Mouse (Mus musculus) Patski (cell line): ENCODE results near the gene Oxct2a. TPM values are rescaled to one million over a fixed set of nuclear protein-coding genes. Genes with fewer than 3 reads are reported as not detected.
"Not testable (repeated sequence)": the region's sequence is repeated elsewhere in the genome, so short reads cannot be mapped to it uniquely, and the experiment has no call there.

Experiments
- ATAC-seq: fragments of 100-300 bp; one replicate; pipeline ENCODE4 v1.8.0; 2021
- CTCF ChIA-PET: fragments of 350-600 bp; sonication (Branson Sonifier 250); formaldehyde crosslinking; loops from one replicate; lab custom pipeline; 2022; ENCODE audit warnings: inconsistent platforms; lab: Charles Lee
- POLR2A ChIA-PET: fragments of 350-600 bp; sonication (Branson Sonifier 250); formaldehyde crosslinking; loops from one replicate; lab custom pipeline; 2022; ENCODE audit warnings: antibody characterized with exemption, inconsistent platforms; lab: Charles Lee
- DNase-seq: peaks from one replicate; pipeline ENCODE4 v3.0.0-alpha.2; 2011; ENCODE audit warnings: low read depth, low spot score
- H3K27me3 ChIP-seq: fragments of 371-371 bp; one replicate; pipeline ENCODE4 v1.5.1; 2021
- CTCF ChIP-seq: fragments of 100-300 bp; IDR thresholded peaks from one replicate; pipeline ENCODE4 v1.5.1; 2021
- in situ Hi-C: fragments of 300-500 bp; cut with MboI; formaldehyde crosslinking; loops from 3 replicates; pipeline ENCODE4 v1.11.1; 2018; ENCODE audit warnings: low pct_unique_long_range_greater_than_20kb, mixed read lengths
- polyA plus RNA-seq: library from polyadenylated mRNA; unstranded; gene quantifications from one replicate; pipeline ENCODE4 v1.2.3, GENCODE M21; 2021

The Oxct2a gene
- polyA plus RNA-seq, 1 experiment from 2014 or later, result not detected

DNA sequence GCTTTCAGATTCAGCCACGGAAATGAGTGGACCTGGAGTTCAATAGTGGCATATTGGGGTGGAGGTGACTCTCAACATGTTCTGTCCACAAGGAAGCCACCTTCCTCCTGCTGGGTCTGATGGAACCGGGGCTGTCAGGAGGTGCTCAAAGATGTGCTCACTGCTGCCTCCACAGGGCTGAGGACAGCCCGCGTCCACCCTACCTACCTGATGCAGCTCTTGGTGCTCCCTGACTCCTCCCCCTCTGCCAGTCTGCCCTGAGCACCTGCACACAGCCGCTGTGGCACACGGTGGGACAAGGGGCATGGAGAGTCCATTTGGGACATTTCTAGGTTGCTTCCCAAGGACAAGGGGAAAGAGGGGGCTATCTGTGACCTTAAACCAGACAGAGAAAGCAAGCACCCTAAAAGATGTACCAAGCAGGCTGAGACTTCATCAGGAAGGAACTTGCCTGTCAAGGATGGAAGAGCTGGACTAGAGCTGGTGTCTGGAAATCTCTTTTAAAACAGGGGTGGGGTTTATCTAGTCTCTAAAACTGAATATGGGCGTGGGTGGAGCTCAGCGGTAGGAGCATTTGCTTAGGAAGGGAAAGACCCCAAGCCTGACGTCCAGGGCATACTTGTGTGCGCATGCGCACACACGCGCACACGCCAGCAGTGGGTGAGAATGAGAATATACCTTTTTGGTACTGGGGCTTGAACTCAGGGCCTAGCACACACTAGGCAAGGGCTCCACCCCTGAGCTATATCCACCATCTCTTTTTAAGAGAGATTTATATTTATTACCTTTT is 12.6 kb upstream of the Oxct2a start:
- DNase-seq, result no peak
- ChIA-PET POLR2A (no interaction called here), CTCF (no interaction called here)
- ATAC-seq, result no peak
- no peaks in the 10 kb centered on the region for H3K27me3 ChIP-seq
- in situ Hi-C loops, result loop anchor here (5.0 kb wide), 1 partner anchor 229 kb away; the partner anchor contains the start of gene Bmp8b
- TF ChIP-seq CTCF, result no peak

- ATAC-seq, CTCF ChIA-PET: not testable (repeated sequence)
Measured at GRCm38 (mm10) chr4:123335244-123335643, 11.8 kb upstream of the Oxct2a start.

DNA sequence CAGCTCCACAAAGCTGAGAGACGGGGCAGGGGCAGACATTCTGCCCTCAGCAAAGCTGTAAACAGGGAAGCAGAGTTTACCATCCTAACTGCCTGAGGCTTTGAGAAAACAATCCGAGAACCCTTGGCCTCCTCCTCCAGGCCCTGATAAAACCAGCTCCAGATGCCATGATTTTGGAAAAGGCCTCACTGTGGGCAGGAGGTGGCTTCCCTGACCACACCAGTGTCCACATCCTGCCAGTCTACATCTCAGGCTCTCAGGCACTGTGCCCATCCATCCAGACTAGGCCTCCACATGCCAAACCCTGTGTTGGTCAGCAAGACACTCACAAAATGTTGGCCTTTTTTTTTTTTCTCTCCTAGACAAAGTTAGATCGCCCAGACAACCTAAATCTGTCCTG is 10.7 kb upstream of the Oxct2a start:
- no peak for TF ChIP-seq CTCF
- DNase-seq (no peak), ATAC-seq (no peak)
- POLR2A ChIA-PET, result no interaction called here
- in situ Hi-C loops, result no loop called here
- no peaks in the 10 kb centered on the region for H3K27me3 ChIP-seq
- CTCF ChIA-PET, result no interaction called here

More at GRCm38 (mm10) chr4:123335244-123335643, 11.8 kb upstream of the Oxct2a start:
- H3K27me3 ChIP-seq, DNase-seq, POLR2A ChIA-PET: not testable (repeated sequence)
- in situ Hi-C loops, result loop anchor here (5.0 kb wide), 1 partner anchor 228 kb away; the partner anchor contains the start of gene Bmp8b

- ChIA-PET CTCF (no interaction called here), POLR2A (no interaction called here)
- ATAC-seq (no peak), DNase-seq (no peak)
- no peaks in the 10 kb centered on the region for H3K27me3 ChIP-seq
- in situ Hi-C loops, result no loop called here
- TF ChIP-seq CTCF, result no peak
Measured at GRCm38 (mm10) chr4:123333151-123333550, 9.7 kb upstream of the Oxct2a start.

DNA sequence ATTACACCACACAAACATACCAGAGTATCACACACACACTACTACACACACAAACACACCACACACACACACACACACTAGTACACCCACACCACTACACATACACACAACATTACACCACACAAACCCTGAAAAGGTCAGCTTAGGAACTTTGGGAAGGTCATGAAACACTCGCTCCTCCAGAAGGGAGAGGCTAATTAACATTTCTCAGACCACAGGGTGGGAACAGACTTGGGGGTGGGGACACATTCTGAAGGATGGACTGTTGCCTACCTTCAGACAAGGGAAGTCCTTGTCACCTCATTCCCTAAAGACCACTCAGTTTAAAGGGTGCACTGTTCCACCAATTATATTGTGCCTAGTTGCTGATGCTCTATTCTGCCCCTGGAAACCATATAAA is 8.5 kb upstream of the Oxct2a start:
- H3K27me3 ChIP-seq, POLR2A ChIA-PET, ATAC-seq, DNase-seq, in situ Hi-C loops: not testable (repeated sequence)
- CTCF ChIA-PET, result interaction anchor here (0.8 kb wide), 1 partner anchor 27 kb away, joined by 4 read pairs; no protein-coding TSS in a partner anchor

GRCm38 (mm10) chr4:123331326-123331725 is 7.9 kb upstream of the Oxct2a start:
- DNase-seq (no peak), ATAC-seq (no peak)
- CTCF ChIA-PET, result no interaction called here
- POLR2A ChIA-PET, result interaction anchor here (0.6 kb wide), 1 partner anchor 16 kb away, joined by 3 read pairs; no protein-coding TSS in a partner anchor
- no peak for TF ChIP-seq CTCF
- in situ Hi-C loops, result no loop called here
- no peaks in the 10 kb centered on the region for H3K27me3 ChIP-seq

DNA sequence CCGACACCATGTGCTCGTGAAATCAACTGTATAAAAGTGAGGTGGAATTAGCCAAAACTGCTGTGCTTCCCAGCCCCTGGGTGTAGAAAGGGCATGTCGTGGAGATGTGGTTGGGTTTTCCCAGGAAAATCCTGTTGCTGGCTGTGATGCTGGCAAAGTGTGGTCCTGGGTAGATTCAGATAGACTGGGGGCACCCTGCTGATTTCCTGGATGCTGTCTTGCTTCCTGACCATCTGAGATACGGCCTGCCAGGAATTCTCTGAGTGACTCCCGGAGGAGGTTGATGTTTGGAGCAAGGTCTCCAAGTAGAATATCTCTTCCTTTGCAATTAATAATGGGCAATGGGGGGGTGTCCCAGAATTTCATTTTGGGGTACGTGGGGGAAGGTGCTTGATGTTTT is 5.5 kb upstream of the Oxct2a start:
- no peak for ATAC-seq
- no peak for TF ChIP-seq CTCF
- no peak for DNase-seq
- in situ Hi-C loops, result no loop called here
- no peaks in the 10 kb centered on the region for H3K27me3 ChIP-seq
- CTCF ChIA-PET, result no interaction called here
- POLR2A ChIA-PET, result interaction anchor here (0.6 kb wide), 1 partner anchor 10 kb away, joined by 3 read pairs; no protein-coding TSS in a partner anchor

DNA sequence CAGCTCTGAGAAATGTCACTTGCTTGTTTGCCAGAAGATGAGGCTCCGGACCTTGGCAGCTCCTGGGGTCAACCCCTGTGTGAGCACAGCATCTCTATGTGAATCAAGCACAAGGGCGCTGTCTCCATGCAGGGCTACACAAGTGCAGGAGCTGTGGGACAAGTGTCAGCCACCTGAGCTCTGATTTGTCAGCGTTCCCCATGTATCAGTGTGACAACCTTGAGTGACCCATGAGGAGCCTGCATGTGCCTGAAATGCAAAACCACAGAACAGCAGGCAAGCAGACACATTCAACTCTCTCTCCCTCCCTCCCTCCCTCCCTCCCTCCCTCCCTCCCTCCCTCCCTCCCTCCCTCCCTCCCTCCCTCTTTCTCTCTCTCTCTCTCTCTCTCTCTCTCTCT is 4.2 kb upstream of the Oxct2a start:
- ATAC-seq (no peak), DNase-seq (no peak)
- CTCF ChIA-PET, result interaction anchor here (0.8 kb wide), 1 partner anchor 18 kb away, joined by 4 read pairs; no protein-coding TSS in a partner anchor
- POLR2A ChIA-PET, result no interaction called here
- in situ Hi-C loops, result no loop called here
- no peak for TF ChIP-seq CTCF
- no peaks in the 10 kb centered on the region for H3K27me3 ChIP-seq

- no peak for TF ChIP-seq CTCF
- ChIA-PET POLR2A (no interaction called here), CTCF (no interaction called here)
- no peak for DNase-seq
- ATAC-seq, result no peak
- no peaks in the 10 kb centered on the region for H3K27me3 ChIP-seq
- in situ Hi-C loops, result no loop called here
Measured at GRCm38 (mm10) chr4:123326087-123326486, 2.7 kb upstream of the Oxct2a start.

- ATAC-seq, POLR2A ChIA-PET, in situ Hi-C loops, DNase-seq, H3K27me3 ChIP-seq, CTCF ChIA-PET: not testable (repeated sequence)
Measured at GRCm38 (mm10) chr4:123322910-123323309, 524 bp downstream of the Oxct2a start.

GRCm38 (mm10) chr4:123314497-123314896 is 8.9 kb downstream of the Oxct2a start:
- ChIA-PET CTCF (no interaction called here), POLR2A (no interaction called here)
- in situ Hi-C loops, result no loop called here
- H3K27me3 ChIP-seq, result no peaks in the 10 kb centered on the region
- no peak for DNase-seq
- ATAC-seq, result no peak
- no peak for TF ChIP-seq CTCF
